Mouse (Mus musculus): ENCODE measurements around the gene Mex3b. TPM values are rescaled to one million over a fixed set of nuclear protein-coding genes. Genes with fewer than 3 reads are reported as not detected.

The Mex3b gene
- total and polyA plus RNA-seq, 3 experiments = 2.0 to 4.2 TPM; not detected in 1

DNA sequence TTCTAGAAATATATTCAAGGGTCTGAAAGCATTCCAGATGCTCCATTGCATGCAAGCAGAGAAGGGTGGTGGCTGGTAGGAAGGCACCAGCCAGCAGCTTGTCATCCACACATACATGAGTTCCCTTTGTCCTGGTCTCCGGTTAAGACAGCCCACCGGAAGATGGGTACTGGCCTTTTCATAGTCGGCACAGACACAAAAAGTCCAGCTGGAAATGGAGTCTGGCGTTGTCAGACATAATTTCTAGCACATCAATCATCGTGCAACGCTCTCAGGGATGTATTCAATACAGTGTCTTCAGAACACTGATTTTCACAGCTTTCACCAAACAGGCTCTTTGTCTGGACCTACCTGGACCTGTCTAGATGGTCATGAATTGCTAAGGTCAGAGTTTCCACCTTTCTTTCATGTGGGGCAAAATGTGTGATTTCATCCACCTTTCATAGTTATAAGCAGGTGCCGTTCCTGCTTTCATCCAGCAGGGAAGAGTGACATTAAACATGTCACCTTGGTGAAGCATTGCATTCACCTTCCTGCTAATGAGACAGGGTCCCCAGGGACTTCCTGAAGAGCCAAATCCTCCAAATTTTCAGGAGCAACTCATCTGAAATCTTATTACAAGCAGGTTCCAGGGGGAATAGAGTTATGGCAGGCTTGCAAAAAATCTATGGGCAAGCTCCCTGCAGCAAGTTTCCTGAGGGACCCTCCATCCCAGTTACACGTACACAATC lies 2.7 kb upstream of the Mex3b start:
- TF ChIP-seq BHLHE40 (IDR thresholded peaks at IDR 0.05; ENCODE audit: borderline replicate concordance, low read depth, low read length) = no peak
- Histone ChIP-seq H3K27ac (ENCODE audit: control insufficient read depth, low read depth, low read length) (no peak overlapping the region), H3K9me3 (replicated peaks; ENCODE audit: insufficient read depth, low read length) (no peaks in the 10 kb centered on the region), H3K4me3 (ENCODE audit: control insufficient read depth in 1 of 2, insufficient read depth in 1 of 2, low read depth in 2 of 2, low read length in 2 of 2) (no peak overlapping the region), H3K9ac (ENCODE audit: control insufficient read depth, low read depth, low read length, poor library complexity, severe bottlenecking) (no peak overlapping the region), H3K4me1 (ENCODE audit: control insufficient read depth in 1 of 2, insufficient read depth in 2 of 2, low read length in 2 of 2) (peaks cover 0 to 3% of the 10 kb centered on the region in 2 experiments; a peak in 1 of 4 replicates), H3K79me2 (ENCODE audit: control insufficient read depth, insufficient read depth, low read length, poor library complexity) (peaks cover 5% of the 10 kb centered on the region; the same call in 1 of the 2 replicates), H3K27me3 (ENCODE audit: control insufficient read depth in 1 of 2, insufficient read depth in 2 of 2, low read length in 2 of 2) (peaks cover 0 to 2% of the 10 kb centered on the region in 2 experiments; a peak in 2 of 4 replicates), H3K36me3 (ENCODE audit: control insufficient read depth in 1 of 2, insufficient read depth in 2 of 2, low read length in 2 of 2) (peaks cover 0 to 2% of the 10 kb centered on the region in 2 experiments; a peak in 1 of 4 replicates)
- no peak for DNase-seq (ENCODE audit: low read depth, low spot score)

DNA sequence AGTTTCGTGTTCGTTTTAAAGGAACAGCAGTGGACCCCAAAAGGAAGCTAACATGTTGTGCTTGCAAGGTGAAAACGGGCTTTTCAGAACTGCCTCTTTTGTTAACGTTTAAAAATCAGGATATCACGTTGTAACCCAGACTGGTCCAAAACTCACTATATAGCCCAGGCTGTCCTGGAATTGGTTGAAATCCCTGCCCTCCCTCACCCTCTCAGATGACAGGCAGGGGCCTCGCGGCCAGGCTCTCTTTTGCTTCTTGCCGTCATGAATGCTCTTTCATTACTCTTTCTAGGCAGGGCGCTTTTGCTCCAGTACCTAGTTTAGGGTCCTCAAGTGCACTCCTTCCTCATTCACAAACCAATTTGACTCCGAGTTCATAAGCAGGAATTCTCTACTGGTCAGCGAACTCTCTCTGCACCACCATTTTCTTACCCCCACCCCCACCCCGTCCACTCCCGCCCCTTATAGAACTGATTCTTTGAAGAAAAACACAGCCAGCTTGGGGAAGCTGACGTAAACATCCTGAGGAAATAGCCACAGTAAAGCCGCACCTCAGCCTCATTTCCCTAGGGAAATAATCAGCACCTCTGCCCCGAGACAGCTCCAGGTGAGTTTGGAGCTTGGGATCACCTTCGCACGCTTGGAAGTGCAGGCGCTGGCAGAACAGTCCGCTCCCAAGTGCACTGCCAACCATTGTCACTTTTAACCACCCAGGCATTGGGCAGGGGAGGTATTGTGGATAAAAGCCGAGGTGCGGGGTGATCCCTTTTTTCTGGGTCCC lies 2.0 kb upstream of the Mex3b start:
- no peaks in the 10 kb centered on the region for H3K9me3 ChIP-seq (replicated peaks; ENCODE audit: insufficient read depth, low read length)
- H3K4me3 ChIP-seq (ENCODE audit: control insufficient read depth in 1 of 2, insufficient read depth in 1 of 2, low read depth in 2 of 2, low read length in 2 of 2) = peak overlapping the region; percentile 56 to 59
- no peak overlapping the region for H3K27ac ChIP-seq (ENCODE audit: control insufficient read depth, low read depth, low read length)
- peaks cover 5% of the 10 kb centered on the region; the same call in 1 of the 2 replicates for H3K79me2 ChIP-seq (ENCODE audit: control insufficient read depth, insufficient read depth, low read length, poor library complexity)
- no peak for TF ChIP-seq MYC (IDR thresholded peaks at IDR 0.05; ENCODE audit: low read depth, low read length)
- TF ChIP-seq CHD1 (IDR thresholded peaks at IDR 0.05; ENCODE audit: low read depth, low read length) = no peak
- TF ChIP-seq RCOR1 (IDR thresholded peaks at IDR 0.05; ENCODE audit: low read depth, low read length) = no peak
- TF ChIP-seq ETS1 (IDR thresholded peaks at IDR 0.05; ENCODE audit: low read depth, low read length) = no peak
- TF ChIP-seq POLR2A (IDR thresholded peaks at IDR 0.05; ENCODE audit: control insufficient read depth in 1 of 2, insufficient read depth in 1 of 2, low read depth in 1 of 2, low read length in 2 of 2, poor library complexity in 1 of 2) = no peak
- TF ChIP-seq KAT2A (conservative IDR thresholded peaks at IDR 0.05; ENCODE audit: low read depth, low read length) = no peak
- no peak for TF ChIP-seq UBTF (IDR thresholded peaks at IDR 0.05; ENCODE audit: borderline replicate concordance, insufficient read depth, low read depth, low read length)
- DNase-seq (ENCODE audit: low read depth, low spot score) = peak; percentile 13
- peaks cover 0 to 2% of the 10 kb centered on the region in 2 experiments; a peak in 1 of 4 replicates for H3K27me3 ChIP-seq (ENCODE audit: control insufficient read depth in 1 of 2, insufficient read depth in 2 of 2, low read length in 2 of 2)
- H3K36me3 ChIP-seq (ENCODE audit: control insufficient read depth in 1 of 2, insufficient read depth in 2 of 2, low read length in 2 of 2) = peaks cover 0 to 2% of the 10 kb centered on the region in 2 experiments; a peak in 1 of 4 replicates
- peaks cover 0 to 3% of the 10 kb centered on the region in 2 experiments; a peak in 1 of 4 replicates for H3K4me1 ChIP-seq (ENCODE audit: control insufficient read depth in 1 of 2, insufficient read depth in 2 of 2, low read length in 2 of 2)
- H3K9ac ChIP-seq (ENCODE audit: control insufficient read depth, low read depth, low read length, poor library complexity, severe bottlenecking) = peak overlapping the region; percentile 49

DNA sequence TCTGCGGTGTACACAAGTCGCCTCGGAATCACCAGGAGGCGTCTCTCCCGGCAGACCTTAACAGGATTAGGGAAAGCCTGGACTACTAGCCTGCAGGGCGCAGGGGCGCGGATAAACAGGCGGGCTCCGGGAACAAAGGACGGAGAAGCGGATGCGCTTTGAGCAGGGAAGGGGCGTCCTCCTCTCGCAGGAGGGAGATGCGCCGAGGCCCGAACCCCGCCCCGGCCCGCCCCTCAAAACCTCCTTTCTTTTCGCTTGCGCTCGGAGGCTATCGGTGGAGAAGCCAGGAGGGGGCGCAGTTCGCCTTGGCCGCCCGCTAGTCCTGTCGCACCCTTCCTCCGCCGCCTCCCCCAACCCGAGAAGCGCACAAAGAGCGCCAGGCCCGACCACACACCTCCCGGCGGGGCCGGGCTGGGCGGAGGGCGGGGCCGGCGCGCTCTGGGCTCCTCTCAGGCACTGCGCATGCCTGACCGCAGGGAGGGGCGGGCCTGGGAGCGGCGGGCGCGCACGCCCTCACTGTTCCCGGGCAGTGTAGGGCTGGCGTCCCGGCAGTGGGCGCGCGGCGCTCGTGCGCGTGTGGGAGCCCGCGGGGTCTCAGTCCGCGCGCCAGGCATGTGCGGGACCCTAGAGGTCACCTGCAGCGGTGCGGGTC lies 1.2 kb upstream of the Mex3b start:
- Histone ChIP-seq H3K27me3 (ENCODE audit: control insufficient read depth in 1 of 2, insufficient read depth in 2 of 2, low read length in 2 of 2) (peaks cover 0 to 2% of the 10 kb centered on the region in 2 experiments; a peak in 1 of 4 replicates), H3K4me3 (ENCODE audit: control insufficient read depth in 1 of 2, insufficient read depth in 1 of 2, low read depth in 2 of 2, low read length in 2 of 2) (peak overlapping the region; percentile 77 to 90), H3K27ac (ENCODE audit: control insufficient read depth, low read depth, low read length) (peak overlapping the region; percentile 77), H3K9me3 (replicated peaks; ENCODE audit: insufficient read depth, low read length) (no peaks in the 10 kb centered on the region), H3K4me1 (ENCODE audit: control insufficient read depth in 1 of 2, insufficient read depth in 2 of 2, low read length in 2 of 2) (peaks cover 0 to 3% of the 10 kb centered on the region in 2 experiments; a peak in 1 of 4 replicates), H3K36me3 (ENCODE audit: control insufficient read depth in 1 of 2, insufficient read depth in 2 of 2, low read length in 2 of 2) (peaks cover 0 to 2% of the 10 kb centered on the region in 2 experiments; a peak in 1 of 4 replicates), H3K79me2 (ENCODE audit: control insufficient read depth, insufficient read depth, low read length, poor library complexity) (peaks cover 5% of the 10 kb centered on the region; the same call in 1 of the 2 replicates), H3K9ac (ENCODE audit: control insufficient read depth, low read depth, low read length, poor library complexity, severe bottlenecking) (peak overlapping the region; percentile 82)
- DNase-seq (ENCODE audit: low read depth, low spot score) = peak; percentile 97
- no peak for TF ChIP-seq ZMIZ1 (IDR thresholded peaks at IDR 0.05; ENCODE audit: low read depth, low read length)
- peak in 2 of 3 experiments; percentile 76 to 91; a peak in 5 of 6 replicates for TF ChIP-seq CTCF (IDR thresholded peaks at IDR 0.05 in 2 of 3, conservative IDR thresholded peaks at IDR 0.05 in 1 of 3; ENCODE audit: control insufficient read depth in 1 of 3, insufficient read depth in 1 of 3, low read depth in 2 of 3, low read length in 3 of 3, poor library complexity in 1 of 3, severe bottlenecking in 1 of 3)
- TF ChIP-seq MAFK (IDR thresholded peaks at IDR 0.05; ENCODE audit: borderline replicate concordance, low read depth, low read length) = no peak
- TF ChIP-seq HCFC1 (IDR thresholded peaks at IDR 0.05; ENCODE audit: low read depth, low read length) = peak; percentile 69
- 0 out of 2 replicates have a peak, but pooled peaks have one; percentile 42 for TF ChIP-seq BHLHE40 (IDR thresholded peaks at IDR 0.05; ENCODE audit: borderline replicate concordance, low read depth, low read length)
- TF ChIP-seq ELF1 (IDR thresholded peaks at IDR 0.05; ENCODE audit: low read depth, low read length) = peak; percentile 56
- peak; percentile 53; the same call in 1 of the 2 replicates for TF ChIP-seq TCF12 (IDR thresholded peaks at IDR 0.05; ENCODE audit: low read depth, low read length)
- 0 out of 2 replicates have a peak, but pooled peaks have one; percentile 6 for TF ChIP-seq USF1 (IDR thresholded peaks at IDR 0.05; ENCODE audit: low read depth, low read length)
- no peak for TF ChIP-seq GABPA (IDR thresholded peaks at IDR 0.05; ENCODE audit: low read depth, low read length)
- peak; percentile 52; the same call in 1 of the 2 replicates for TF ChIP-seq ETS1 (IDR thresholded peaks at IDR 0.05; ENCODE audit: low read depth, low read length)
- TF ChIP-seq POLR2AphosphoS2 (IDR thresholded peaks at IDR 0.05; ENCODE audit: low read length) = peak; percentile 41; the same call in 1 of the 2 replicates
- peak; percentile 92 for TF ChIP-seq NRF1 (IDR thresholded peaks at IDR 0.05; ENCODE audit: insufficient read depth, low read depth, low read length, poor library complexity, severe bottlenecking)
- TF ChIP-seq TBP (IDR thresholded peaks at IDR 0.05; ENCODE audit: low read depth, low read length) = no peak
- TF ChIP-seq CHD1 (IDR thresholded peaks at IDR 0.05; ENCODE audit: low read depth, low read length) = no peak

Measured in MEL (cell line).